Mouse (Mus musculus): ENCODE data around the gene Inpp4b. TPM values are rescaled to one million over a fixed set of nuclear protein-coding genes. Genes with fewer than 3 reads are reported as not detected.

Inpp4b gene
- 10 to 100 TPM; 55.4 to 58.2 TPM for total RNA-seq (2021)
- long read RNA-seq, experiment 1, partial matches to known transcripts: 7 of 11 reads
- long read RNA-seq, experiment 1, other reads (novel, unspliced or antisense): 4 of 11 reads
- long read RNA-seq, experiment 2, partial matches to known transcripts: 2 of 9 reads
- long read RNA-seq, experiment 2, other reads (novel, unspliced or antisense): 7 of 9 reads

DNA sequence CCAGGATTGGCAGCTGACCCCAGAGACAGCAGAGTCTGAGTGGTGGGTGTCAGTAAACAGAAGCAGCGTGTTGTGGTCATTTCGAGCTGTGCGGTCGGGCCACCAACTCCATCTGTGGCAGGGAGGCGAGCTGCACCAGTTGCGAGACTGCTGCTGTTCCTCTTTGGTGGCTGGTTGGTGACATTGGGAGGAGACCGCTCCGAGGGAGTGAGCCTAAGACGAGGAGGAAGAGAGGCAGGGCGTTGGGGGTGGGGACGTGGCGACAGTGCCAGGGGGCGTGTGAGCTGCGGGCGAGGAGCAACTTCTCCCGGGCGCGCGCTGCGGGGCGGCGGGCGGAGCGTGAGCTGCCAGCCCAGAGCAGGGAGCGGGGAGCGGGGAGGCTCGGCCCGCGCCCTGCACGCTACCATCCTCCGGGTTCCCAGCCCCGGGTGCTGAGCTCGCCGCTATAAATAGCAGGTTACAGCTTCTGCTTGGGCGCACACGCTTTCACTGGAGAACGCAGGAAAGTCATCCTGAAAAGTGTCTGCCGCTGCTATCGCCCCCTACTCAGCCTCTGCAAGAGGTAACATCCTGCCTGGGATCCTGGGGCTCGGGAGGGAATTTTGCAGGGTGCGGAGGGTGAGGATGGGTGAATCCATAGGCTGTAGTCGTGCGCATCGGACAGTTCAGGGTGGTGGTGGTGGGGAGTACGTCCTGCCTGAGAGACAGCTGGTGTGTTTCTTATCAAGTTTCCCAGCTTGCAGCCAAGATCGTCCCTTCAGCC, at the start of gene Inpp4b:
Gene Inpp4b, plus strand, starts transcription at position 321 of the 763 bp plus-strand sequence.
- intact Hi-C loops (cut with DNase I): loop anchor here (10.0 kb wide), 1 partner anchor 682 kb away; no protein-coding TSS in a partner anchor
- DNase-seq: peak; percentile 56 to 62

DNA sequence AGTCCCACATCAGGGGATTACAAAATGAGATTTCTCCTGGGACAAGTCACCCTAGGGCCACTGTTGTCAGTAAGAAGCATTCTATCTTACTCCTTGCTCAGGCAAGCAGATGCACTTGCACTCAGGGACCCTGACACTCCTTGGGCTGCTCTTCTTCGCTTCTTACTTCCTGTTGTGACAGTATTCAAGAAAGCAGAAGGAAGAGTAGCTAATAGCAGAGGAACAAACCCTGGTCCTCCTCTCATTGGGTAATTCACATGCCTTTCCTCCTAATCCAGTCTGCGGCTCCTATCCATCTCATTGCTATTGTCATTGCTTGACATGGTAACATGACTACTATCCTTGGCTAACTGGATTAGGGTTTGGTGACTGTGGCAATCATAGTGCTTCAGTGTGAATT, 7.1 kb upstream of the Inpp4b start:
- intact Hi-C loops (cut with DNase I): no loop called here
- DNase-seq: no peak

DNA sequence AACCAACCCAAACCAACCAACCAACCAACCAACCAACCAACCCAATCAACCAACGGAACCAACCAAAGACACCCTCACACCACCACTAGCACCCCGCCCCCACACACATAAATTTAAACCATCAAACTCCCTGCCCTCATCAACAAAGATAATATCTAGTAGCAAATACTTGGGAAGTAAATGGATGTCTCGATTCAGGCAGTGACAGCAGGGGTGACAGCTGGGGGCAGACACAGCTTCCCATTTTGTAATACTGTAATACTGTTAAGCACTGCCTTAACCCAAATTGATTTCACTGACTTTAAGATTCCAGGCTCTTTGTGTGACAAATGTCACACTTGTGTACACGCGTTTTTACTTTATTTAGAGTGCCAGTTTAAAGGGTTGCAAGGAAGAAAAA, 1.2 kb upstream of the Inpp4b start:
- no peak for DNase-seq
- intact Hi-C loops (cut with DNase I): loop anchor here (10.0 kb wide), 1 partner anchor 684 kb away; no protein-coding TSS in a partner anchor

DNA sequence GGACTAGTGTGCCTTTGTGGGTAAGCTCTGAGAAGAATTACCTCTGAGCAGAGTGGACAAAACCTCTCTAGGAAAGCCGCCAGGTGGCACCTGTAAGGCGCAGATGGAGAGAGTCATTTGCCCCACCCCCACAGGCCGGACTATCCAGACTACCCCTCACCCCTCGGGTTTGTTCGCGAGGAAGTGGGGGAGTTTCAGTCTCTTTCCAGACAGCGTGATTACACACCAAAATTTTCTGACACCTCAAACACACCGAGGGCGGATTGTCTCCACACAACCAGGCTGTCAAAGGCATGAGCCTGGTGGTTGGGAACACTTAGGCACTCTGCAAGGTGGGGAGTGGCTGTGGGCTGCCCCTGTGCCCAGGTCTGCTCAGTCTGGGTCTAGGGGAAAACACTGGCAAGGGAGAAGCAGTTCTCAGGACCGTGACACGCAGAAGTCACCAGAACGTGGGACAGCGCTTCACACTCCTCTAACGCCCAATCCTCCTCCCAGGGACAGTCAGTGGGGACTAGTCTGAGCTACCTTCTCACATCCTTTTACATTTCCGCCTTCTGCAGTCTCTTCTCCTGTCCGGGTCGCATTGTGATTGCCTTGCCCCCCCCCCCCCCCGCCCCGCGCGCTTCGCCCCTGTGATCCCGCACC, 643 bp upstream of the Inpp4b start:
- intact Hi-C loops (cut with DNase I): loop anchor here (10.0 kb wide), 1 partner anchor 683 kb away; no protein-coding TSS in a partner anchor
- DNase-seq: peak; percentile 29 to 57

DNA sequence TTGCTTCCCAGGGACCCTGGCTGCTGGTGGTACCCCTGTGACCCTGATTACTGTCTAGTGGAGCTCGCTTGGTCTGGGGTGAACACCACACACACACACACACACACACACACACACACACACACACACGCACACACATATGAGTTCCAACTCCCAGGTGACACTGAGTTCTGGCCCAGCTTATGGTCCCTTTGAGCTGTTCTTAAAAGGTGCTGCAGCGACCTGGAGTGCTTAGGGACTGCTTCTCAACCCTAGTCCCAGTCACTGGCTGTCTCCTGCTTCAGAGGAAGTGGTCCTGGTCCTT, 595 bp downstream of the Inpp4b start:
- intact Hi-C loops (cut with DNase I): loop anchor here (10.0 kb wide), 1 partner anchor 682 kb away; no protein-coding TSS in a partner anchor
- DNase-seq: no peak

DNA sequence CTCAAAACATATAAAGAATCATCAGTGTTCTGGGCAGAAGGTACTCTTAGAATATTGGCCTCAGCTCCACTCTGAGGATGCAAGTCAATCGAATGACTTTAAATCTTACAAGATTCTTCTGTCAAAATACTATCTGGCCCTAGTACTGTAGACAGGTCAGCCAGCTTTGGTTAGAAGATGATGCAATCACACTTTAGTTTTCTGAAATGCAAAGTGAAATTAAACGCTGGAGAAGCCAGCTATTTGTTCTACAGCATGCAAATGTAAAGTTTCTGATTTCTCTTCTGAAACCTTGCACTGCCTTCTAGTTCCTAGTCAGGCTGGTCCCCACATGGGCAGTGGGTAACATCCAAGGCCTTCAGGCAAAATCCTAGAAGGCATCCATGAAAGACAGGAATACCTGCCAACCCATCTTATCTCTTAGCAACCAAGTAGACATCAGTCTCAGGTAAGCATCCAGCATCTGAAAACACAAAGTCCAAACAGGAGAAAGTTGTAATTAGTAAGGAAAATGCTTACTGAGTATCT, 2.9 kb downstream of the Inpp4b start:
- intact Hi-C loops (cut with DNase I): loop anchor here (5.0 to 10.0 kb wide), 3 partner anchors 680 to 1497 kb away; no protein-coding TSS in a partner anchor
- no peak for DNase-seq

DNA sequence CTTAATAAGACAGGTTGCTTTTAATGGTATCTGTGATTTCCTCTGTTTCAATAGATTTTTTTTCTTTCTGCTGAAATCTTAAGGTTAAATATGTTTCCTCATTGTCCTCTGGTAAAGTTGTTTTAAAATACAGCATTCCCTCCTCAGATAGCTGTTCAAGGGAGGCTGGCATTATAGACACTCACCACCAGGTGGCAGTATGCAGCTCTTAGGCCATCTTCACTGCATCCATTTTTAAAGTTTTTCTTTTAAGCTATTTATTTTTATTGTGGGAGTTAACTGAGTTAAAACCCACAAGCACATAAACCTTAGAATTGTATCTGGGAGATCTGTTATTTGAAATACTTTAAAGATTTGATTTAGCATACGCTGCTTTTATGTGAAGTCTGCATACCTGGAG, 7.1 kb downstream of the Inpp4b start:
- DNase-seq: peak; percentile 19 to 49

DNA sequence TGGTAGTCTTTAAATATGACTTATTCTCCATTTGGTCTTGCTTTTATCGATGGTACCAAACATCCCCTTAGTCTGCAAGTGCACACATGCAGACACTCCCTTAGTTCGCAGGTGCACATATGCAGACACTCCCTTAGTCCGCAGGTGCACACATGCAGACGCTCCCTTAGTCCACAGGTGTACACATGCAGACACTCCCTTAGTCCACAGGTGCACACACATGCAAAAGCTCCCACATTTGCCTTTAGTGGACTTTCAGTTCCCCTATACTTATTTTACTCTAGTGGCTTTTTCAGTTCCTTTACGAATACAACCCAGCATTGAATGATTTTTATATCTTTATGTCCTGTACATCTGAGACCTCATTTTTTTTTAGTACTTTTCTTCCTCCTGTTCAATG, 11.1 kb downstream of the Inpp4b start:
- intact Hi-C loops (cut with DNase I): no loop called here
- DNase-seq: no peak

More for the DNA sequence above, 7.1 kb downstream of the Inpp4b start:
- intact Hi-C loops (cut with DNase I): loop anchor here (5.0 to 10.0 kb wide), 3 partner anchors 675 to 1493 kb away; no protein-coding TSS in a partner anchor

DNA sequence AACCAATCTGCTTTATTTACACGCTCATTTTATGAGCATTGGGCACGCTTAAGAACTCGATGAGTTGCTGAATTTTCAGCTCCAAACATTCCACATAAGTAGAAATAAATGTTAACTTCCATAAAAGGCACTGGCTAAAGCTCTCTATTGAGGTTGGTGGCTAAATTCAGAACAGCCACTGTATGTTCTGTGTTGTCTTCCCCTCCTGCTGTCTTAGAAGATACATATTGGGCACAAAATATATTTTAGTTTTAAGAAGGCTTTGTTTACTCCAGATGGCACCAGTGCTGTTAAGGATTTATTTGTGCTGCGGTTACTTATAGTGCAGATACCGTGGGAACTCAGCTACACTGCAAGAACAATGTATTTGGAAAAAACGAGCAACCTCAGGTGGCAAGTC, 15.8 kb downstream of the Inpp4b start:
- intact Hi-C loops (cut with DNase I): no loop called here
- no peak for DNase-seq

DNA sequence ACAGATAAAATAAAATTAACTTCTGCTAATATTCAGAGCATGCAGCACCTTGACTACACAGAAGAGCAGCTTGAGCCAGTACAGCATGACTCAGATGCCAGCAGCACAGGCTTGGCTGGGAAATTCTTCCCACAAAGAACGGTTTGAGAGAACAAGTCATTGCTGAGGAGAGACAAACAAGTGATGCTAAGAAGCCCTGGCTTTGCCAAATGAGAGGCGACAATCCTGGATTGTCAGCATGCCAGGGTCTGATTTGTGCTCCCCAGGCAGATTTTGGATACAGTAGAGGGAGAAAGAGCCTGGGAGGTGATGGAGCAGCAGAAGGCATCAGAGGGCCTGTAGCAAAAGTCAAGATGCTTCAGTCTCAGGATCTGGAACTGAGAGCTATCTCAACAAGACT, 18.2 kb downstream of the Inpp4b start:
- no peak for DNase-seq
- intact Hi-C loops (cut with DNase I): no loop called here

DNA sequence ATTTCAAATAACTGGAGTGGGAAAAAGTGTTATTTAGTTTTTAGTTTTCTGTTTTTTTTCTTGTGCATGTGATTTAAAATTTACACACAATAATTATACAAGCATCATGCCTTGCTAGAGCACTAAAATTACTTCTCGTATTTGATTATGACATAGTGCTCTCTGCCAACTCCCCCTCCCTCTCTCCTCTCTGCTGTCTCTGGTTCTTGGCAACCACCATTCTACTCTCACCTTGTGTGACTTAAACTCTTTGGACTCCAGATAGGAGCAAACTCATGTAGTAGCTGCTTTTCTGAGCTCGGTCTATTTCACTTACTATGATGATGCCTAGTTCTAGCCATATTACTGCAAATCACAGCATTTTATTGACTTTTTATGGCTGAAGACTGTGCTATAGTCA, 18.8 kb downstream of the Inpp4b start:
- DNase-seq: peak in 1 of 2 experiments; percentile 9
- intact Hi-C loops (cut with DNase I): no loop called here

DNA sequence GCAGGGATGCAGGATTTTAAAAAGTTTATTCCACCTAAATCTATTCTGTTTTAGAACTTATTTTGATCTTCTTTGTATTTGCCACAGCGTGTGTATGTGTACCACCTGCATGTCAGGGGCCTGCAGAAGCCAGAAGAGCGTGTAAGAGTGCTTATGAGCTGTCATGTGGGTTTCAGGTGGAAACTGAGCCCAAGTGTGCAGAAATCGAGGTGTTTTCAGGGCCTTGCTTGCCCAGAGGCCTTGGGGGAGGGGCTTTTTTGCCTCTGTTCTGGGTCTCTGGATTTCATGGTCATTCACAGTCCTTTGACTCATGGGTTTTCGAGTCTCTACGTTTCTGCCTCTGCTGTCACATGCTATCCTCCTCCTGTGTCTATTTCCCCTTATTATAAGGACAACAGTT, 28.3 kb downstream of the Inpp4b start:
- DNase-seq: no peak
- intact Hi-C loops (cut with DNase I): no loop called here

DNA sequence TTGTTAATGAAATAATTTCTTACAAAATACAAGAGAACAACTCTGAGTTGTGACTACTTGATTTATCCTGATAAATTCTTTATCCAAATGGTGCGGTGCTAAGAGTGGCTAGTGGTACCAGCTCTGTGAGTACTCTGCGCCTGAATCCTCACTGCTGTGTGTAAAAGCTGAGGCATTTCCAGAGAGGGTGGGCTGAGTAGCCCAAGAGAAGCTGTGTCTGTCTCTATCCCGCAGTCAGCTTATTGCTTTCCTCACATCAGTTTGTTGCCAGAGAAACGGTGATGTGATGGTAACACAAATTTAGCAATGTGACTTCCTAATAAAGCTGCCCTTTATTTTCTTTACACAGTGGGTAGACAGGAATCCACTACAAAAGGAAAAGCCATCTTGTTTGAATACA, 29.5 kb downstream of the Inpp4b start:
- intact Hi-C loops (cut with DNase I): no loop called here

DNA sequence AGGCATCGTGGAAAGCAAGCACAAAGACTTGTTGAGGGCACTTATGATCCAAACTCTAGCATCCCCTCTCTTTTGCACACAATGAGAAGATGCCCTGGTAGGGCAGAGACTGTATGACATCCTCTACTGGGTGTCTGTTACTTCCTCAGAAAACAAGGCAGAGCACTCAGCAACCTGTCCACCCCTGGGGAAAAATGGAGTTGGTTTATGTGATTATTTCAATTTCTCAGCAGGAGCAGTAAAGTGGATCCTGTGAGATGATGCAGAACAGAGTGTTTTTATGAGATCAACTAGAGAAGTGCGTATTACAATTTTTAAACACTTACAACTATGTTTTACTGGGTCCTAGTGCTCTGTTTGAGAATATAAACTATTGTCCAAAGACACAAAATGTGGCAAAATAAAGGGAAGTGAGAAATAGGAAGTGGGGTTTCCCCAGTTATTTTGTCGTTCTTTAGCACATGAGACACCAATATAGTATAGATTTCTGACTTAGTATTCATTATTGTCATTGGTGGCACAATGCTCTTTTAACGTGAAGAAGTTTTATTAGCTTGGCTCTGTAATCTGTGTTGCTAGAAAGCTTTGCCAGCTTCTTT, 32.6 kb downstream of the Inpp4b start:
- DNase-seq: no peak
- intact Hi-C loops (cut with DNase I): no loop called here

More for the DNA sequence above, 29.5 kb downstream of the Inpp4b start:
- DNase-seq: no peak

DNA sequence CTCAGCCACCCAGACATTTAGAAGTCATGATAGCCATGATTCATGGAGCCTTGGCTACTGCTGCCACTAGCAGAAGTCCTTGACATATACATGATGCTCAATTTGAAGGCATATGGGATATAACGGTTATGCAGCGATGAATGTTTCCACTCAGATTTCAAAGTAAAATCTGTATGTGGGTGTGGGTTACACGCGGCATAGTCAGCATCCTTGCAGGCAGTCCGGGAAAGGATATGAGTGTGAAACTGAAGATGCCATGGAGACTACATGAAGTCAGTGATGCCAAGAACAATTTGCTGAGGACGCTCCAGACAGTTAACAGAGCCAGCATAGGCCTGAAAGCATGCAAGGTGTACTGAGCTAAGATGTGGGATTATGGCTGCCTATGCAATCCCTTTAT, 46.6 kb downstream of the Inpp4b start:
- intact Hi-C loops (cut with DNase I): no loop called here
- no peak for DNase-seq

DNA sequence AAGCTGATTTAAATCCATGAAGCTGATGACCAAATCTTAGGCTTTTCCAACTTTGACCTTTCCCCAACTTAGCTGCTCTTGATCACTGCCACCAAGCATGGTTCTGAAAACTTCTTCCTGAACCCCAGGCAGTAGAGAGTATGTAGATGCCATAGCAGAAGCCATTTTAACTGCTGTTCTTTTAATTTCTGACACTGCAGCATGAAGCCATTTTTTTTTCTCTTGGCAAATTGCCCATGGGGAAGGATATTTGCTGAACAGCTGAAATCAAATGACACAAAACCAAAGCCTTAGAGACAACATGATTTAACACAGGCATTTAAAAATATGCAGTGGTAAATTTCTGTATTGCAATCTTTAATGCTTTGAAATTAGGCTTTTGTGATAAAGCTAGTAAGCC, 56.7 kb downstream of the Inpp4b start:
- intact Hi-C loops (cut with DNase I): no loop called here
- DNase-seq: no peak

DNA sequence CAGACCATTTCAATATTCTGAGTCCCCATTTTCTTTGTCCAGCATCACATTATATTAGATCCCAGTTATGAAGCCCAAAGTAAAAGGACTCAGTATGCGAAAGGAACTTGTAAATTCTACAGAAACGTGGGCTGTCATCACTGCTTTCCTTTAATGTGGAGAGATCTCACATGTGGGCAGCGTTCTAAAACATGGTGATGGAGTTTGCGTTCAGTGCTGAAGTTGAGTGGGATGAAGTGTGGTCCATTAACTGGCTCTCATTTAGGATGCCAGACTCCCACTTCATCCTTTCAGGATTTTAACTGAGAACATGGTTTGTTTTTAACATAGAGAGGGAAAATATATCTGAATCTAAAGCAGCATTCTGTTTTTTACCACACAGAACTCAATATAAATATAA, 57.1 kb downstream of the Inpp4b start:
- no peak for DNase-seq
- intact Hi-C loops (cut with DNase I): no loop called here

DNA sequence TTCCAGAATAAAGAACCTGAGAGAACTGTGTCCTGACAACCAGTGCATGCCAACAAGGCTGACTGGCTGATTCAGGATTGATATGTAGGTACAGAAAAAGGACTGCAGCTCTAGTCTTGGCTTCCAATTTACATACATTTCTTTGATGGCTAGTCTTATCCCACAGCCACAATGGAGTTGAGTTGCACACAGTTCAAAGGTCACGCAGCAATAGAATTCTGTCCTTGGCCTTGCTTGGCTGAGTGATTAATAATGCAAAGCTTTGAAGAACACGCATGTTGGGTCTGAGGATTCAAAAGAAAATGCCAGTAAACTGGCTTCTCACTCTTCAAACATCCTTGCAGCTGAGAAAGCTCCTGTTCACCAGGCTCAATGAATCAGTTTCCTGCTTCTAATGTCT, 70.4 kb downstream of the Inpp4b start:
- DNase-seq: no peak
- intact Hi-C loops (cut with DNase I): no loop called here

DNA sequence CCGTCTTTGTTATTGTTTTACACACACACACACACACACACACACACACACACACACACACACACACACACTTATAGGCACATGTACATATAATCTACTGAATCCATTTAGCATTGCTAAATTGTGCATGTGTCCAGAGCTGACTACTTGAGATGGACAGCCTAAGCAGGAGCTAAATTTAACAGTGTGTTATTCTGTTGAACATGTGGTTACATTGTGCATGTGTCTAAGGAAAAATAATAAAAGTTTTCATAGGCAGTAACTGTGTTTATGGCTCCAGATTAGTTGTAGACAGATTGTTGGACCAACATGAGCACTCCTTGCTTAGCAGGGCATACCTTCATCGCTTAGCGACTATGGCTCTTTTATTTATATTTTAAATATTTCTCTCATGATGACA, 101.6 kb downstream of the Inpp4b start:
- no peak for DNase-seq
- intact Hi-C loops (cut with DNase I): no loop called here

DNA sequence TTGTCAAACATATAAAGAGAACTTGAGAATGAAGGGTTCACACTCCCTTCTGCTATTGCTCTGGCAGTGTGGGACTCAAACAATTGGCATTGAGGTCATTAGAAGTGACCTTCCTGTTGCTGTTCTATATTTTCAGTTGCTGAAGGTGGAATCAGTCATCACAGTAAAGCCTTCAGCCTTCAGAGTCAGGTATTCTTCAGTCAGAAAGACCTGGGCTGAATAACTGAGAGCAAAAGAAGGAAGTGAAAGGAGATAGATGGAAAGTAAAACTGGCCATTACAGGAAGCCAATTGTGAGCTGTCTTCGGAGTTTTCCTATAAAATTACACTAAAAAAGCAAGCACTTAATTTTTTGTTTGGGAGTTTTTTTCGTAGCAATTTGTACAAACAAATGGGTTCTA, 107.4 kb downstream of the Inpp4b start:
- no peak for DNase-seq
- intact Hi-C loops (cut with DNase I): no loop called here

DNA sequence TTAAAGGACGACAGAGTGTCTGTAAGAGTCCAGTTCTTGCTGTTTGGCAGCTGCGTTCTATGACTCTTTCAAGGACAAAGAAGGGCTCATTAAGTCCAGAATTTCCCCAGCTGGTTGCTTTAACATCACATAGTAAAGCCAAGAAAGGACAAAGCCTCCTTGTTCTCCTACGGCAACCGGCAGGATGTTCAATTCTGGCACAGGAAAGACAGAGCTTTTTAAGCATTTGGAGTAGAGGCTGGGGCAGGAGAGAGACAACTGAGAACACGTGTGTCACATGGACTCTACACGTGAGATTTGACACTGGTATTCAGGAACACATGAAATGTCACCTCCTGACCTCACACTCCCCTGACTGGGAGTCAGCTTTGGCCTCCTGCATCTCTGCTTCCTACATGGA, 109.7 kb downstream of the Inpp4b start:
- DNase-seq: peak in 1 of 2 experiments; percentile 22
- intact Hi-C loops (cut with DNase I): no loop called here
